Mouse (Mus musculus) limb, embryonic 10.5 days (tissue): ENCODE results near the gene Nenf. TPM values are rescaled to one million over a fixed set of nuclear protein-coding genes. Genes with fewer than 3 reads are reported as not detected.

Source experiments
- DNase-seq: peaks from one replicate; pipeline ENCODE4 v3.0.0-alpha.2; 2017; ENCODE audit warnings: low spot score
- H3K27ac ChIP-seq: fragments of 300-500 bp; sonication (generic); 2 replicates; pipeline ENCODE4 v1.5.1; 2016; ENCODE audit warnings: mild to moderate bottlenecking
- H3K27me3 ChIP-seq: fragments of 300-500 bp; sonication (generic); 2 replicates; pipeline ENCODE4 v1.6.1; 2016; ENCODE audit warnings: low read depth, mild to moderate bottlenecking; ENCODE audit not compliant: poor library complexity, severe bottlenecking
- H3K36me3 ChIP-seq: fragments of 300-500 bp; sonication (generic); 2 replicates; pipeline ENCODE4 v1.6.1; 2016; ENCODE audit warnings: mild to moderate bottlenecking, moderate library complexity
- H3K4me1 ChIP-seq: fragments of 300-500 bp; sonication (generic); 2 replicates; pipeline ENCODE4 v1.6.1; 2016
- H3K4me3 ChIP-seq: fragments of 300-500 bp; sonication (generic); 2 replicates; pipeline ENCODE4 v1.5.1; 2016; ENCODE audit warnings: mild to moderate bottlenecking, moderate library complexity
- H3K9me3 ChIP-seq: fragments of 300-500 bp; sonication (generic); replicated peaks from 2 replicates; pipeline ENCODE4 v1.6.1; 2016; ENCODE audit warnings: mild to moderate bottlenecking
- WGBS: fragments of 180-500 bp; shearing (Covaris S2); methylation state at CpG from one replicate; pipeline ENCODE4 v1.1.7; 2016; 5-methylcytosine and 5-hydroxymethylcytosine counted together
- polyA plus RNA-seq: library from polyadenylated mRNA; unstranded; fragments of >200 nt; fragmentation: Nextera tagmentation; extraction: Ambion mirVana; gene quantifications from 2 replicates; pipeline ENCODE4 v1.2.1, GENCODE M21; 2016

Gene Nenf
- 50.3 and 53.7 TPM in 2 replicates for polyA plus RNA-seq

DNA sequence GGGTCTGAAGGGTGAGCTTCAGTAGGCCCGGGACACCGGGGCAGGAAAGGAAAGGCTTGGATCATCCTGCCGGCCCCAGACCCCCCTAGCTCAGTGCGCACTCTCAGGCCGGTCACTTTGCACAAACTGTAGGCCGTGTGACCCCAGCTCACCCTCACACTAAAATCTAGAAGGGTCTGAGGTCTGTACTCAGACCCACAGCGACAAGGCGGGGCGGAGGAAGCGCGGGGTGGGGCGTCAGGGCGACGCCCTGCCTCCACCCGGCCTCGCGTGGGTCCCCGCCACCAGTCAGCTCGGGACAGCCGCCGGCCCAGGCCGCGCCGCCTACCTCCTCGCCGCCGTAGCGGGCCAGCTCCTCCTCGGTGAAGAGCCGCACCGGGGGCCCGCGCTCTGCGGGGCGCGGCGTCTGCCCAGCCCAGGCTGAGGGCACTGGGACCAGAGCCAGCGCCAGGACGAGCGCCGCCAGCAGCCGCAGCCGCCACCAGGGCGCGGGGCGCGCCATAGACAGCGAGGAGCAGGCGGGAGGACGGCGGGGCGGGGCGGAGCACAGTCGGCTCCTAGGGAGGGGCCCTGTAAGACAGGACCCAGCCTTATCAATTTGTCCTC, at the start of gene Nenf:
Gene Nenf (minus strand): TSS at position 604 of the 606 bp plus-strand sequence.
- DNase-seq: peak; percentile 81
- peak within 1 kb of the TSS; percentile 97 for H3K27ac ChIP-seq
- H3K36me3 ChIP-seq: no peaks in the 10 kb centered on the region
- H3K4me3 ChIP-seq: peak within 1 kb of the TSS; percentile 90
- H3K4me1 ChIP-seq: peaks cover 20% of the 10 kb centered on the region
- WGBS: under 1% methylated on average over 54 of the region's 54 CpGs
- H3K9me3 ChIP-seq: no peaks in the 10 kb centered on the region
- H3K27me3 ChIP-seq: no peaks in the 10 kb centered on the region

DNA sequence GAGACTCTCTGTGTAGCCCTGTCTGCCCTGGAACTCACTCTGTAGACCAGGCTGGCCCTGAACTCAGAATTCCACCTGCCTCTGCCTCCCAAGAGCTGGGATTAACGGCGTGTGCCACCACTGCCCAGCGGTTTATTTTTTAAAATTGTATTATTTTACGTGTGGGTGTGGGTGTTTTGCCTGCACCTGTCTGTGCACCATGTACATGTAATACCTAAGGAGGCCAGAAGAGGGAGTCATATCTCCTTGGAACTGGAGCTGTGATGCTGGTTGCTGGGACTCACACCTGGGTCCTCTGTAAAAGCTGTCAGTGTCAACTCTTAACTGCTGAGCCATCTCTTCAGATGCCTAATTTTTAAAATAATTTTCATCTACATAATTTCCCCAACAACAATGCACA, 46.5 kb upstream of the Nenf start:
- H3K4me1 ChIP-seq: no peaks in the 10 kb centered on the region
- H3K9me3 ChIP-seq: no peaks in the 10 kb centered on the region
- peaks cover 21% of the 10 kb centered on the region for H3K36me3 ChIP-seq
- 70% methylated on average over 4 of the region's 4 CpGs for WGBS
- H3K27ac ChIP-seq: no peak overlapping the region
- DNase-seq: no peak
- no peaks in the 10 kb centered on the region for H3K27me3 ChIP-seq
- H3K4me3 ChIP-seq: no peak overlapping the region

DNA sequence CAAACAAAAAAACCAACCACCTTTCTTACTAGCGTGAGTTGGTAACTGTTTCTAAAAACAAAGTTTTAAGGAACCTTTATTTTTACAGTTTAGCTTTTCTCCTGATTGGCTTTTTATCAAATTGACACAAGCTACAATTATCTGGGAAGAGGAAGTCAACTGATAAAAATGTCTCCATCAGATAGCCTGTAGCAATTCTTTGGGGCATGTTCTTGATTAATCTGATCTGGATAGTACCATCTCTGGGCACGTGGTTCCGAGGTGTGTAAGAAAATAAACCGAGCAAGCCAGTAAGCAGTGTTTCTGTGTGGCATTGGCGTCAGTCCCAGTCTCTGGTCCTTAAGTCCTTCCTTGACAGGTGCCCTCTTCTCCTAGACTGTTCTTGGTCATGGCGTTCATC, 44.4 kb upstream of the Nenf start:
- H3K4me1 ChIP-seq: peaks cover under 1% of the 10 kb centered on the region
- H3K9me3 ChIP-seq: no peaks in the 10 kb centered on the region
- no peak for DNase-seq
- no peak overlapping the region for H3K4me3 ChIP-seq
- 93% methylated on average over 6 of the region's 6 CpGs for WGBS
- peaks cover 29% of the 10 kb centered on the region for H3K36me3 ChIP-seq
- H3K27me3 ChIP-seq: no peaks in the 10 kb centered on the region
- no peak overlapping the region for H3K27ac ChIP-seq

DNA sequence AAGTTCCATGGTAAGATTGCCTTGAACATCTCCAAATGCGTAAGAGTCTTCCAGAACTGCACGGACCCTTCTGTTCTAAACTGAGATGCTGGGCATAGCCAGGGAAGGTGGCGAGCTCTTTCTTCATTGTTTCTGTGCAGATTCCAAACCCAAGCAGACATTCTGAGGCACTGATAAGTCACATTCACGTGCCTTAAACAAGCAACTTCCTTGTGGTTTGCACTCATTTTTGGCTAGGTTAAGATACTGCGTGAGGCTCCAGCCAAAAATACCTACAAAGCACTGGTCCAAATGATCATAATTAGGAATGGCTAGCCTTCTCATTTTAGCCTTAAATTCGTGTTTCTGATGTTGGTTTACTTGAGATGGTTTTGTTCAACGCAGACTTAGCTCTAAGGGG, 41.5 kb upstream of the Nenf start:
- DNase-seq: no peak
- peaks cover 10% of the 10 kb centered on the region for H3K4me1 ChIP-seq
- WGBS: 93% methylated on average over 7 of the region's 7 CpGs
- no peak overlapping the region for H3K4me3 ChIP-seq
- H3K9me3 ChIP-seq: no peaks in the 10 kb centered on the region
- H3K27me3 ChIP-seq: no peaks in the 10 kb centered on the region
- H3K36me3 ChIP-seq: peaks cover 56% of the 10 kb centered on the region
- H3K27ac ChIP-seq: no peak overlapping the region

DNA sequence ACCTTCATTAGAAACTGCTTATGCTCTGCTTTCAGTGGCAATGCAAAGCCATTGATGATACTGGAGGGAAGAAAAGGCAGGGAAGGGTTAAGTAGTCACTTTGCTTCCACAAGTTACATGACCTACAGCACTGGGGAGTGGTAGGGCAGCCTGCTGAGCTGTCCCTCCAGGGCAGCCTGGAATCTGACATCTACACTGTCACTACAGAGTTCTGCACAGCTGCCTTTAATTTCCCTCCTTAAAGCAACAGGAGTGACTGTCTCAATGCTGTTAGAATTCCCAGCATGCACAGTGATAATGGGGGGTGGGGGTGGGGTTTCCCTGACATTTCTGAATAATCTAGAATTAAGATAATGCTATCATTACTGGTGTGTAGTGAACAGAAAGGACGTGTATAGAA, 38.9 kb upstream of the Nenf start:
- DNase-seq: no peak
- H3K27ac ChIP-seq: no peak overlapping the region
- no peak overlapping the region for H3K4me3 ChIP-seq
- H3K27me3 ChIP-seq: no peaks in the 10 kb centered on the region
- H3K9me3 ChIP-seq: no peaks in the 10 kb centered on the region
- H3K36me3 ChIP-seq: peaks cover 76% of the 10 kb centered on the region
- H3K4me1 ChIP-seq: peaks cover 24% of the 10 kb centered on the region
- WGBS: 78% methylated on average over 1 of the region's 1 CpGs

DNA sequence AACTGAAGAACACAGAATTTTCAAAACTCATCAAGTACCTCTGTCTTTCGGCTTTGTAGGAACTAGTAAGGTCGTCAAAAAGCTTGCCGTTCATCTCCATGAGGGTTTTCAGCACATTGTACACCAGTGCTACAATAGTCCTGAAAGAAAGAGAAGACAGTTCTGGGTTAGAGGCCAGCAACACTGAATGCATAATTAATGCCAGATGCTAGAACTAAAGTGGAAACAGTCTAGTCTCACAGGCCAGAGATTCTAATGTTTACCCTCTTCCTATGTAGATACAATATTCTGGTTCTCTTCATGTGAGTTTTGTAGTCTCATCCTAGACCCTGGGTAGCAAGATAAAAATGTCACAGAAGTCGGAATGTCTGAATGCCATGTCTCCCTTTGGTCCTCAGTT, 35.8 kb upstream of the Nenf start:
- no peak for DNase-seq
- H3K27ac ChIP-seq: 0 out of 2 replicates have a peak overlapping the region, but pooled peaks have one; percentile 75
- WGBS: 67% methylated on average over 4 of the region's 4 CpGs
- no peak overlapping the region for H3K4me3 ChIP-seq
- H3K36me3 ChIP-seq: peaks cover 90% of the 10 kb centered on the region
- H3K9me3 ChIP-seq: no peaks in the 10 kb centered on the region
- H3K27me3 ChIP-seq: no peaks in the 10 kb centered on the region
- H3K4me1 ChIP-seq: peaks cover 24% of the 10 kb centered on the region

DNA sequence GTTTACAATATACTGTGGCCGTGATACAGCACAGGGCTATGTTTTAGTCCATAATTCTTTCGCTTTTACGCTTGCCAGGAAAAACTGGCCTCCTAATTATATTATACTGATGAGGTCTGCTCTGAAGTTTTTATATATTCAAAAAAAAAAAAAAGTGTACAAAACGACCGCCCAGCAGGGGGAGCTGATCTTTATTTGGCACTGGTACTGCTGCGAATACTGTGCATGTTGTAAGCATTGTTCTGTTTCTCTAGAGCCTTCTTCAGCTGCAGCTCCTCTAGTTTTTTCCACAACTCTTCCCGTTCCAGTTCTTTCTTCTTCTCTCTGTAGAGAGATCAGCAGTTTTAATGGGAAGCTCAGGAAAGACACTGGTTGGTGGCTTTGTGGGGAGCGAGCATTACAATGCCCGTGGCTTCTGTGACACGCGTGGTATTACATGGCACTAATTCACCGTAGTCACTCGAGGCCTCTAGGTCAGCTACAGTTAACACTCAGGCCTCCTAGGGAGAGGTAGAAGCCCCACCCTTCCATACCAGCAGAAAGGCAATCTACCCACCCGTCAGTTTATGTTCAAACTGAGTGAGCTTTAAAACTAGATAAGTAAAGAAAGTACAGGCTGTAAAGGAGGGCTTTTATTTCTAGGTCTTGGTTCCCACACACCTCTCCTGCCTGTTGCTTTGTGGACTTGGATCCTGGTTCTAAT, 34.9 kb upstream of the Nenf start:
- DNase-seq: peak; percentile 58
- WGBS: 78% methylated on average over 14 of the region's 14 CpGs
- Histone ChIP-seq H3K36me3 (peaks cover 89% of the 10 kb centered on the region), H3K4me3 (no peak overlapping the region), H3K27ac (peak overlapping the region; percentile 75; the same call in 1 of the 2 replicates), H3K9me3 (no peaks in the 10 kb centered on the region), H3K27me3 (no peaks in the 10 kb centered on the region), H3K4me1 (peaks cover 24% of the 10 kb centered on the region)

DNA sequence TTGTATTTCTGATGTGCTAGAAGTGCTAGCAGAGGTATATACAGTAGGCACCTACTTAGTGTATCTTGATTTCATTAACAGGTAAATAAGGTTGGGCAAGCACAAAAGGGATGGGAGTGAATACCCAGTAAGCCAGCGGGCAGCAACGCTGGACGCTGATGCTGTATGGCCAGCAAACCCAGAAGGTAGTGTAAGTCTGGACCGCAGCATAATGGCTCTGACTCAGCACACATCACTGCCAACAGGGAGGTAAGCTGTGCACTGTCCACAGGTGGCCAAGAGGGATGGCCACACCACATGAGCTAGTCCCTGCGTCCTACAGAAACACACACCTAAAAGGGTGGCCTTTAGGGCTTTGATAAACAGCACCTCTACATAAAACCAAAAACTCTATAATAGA, 32.4 kb upstream of the Nenf start:
- Histone ChIP-seq H3K4me3 (no peak overlapping the region), H3K27me3 (no peaks in the 10 kb centered on the region), H3K4me1 (peaks cover 14% of the 10 kb centered on the region), H3K27ac (no peak overlapping the region), H3K9me3 (no peaks in the 10 kb centered on the region), H3K36me3 (peaks cover 94% of the 10 kb centered on the region)
- WGBS: 93% methylated on average over 5 of the region's 5 CpGs
- no peak for DNase-seq

DNA sequence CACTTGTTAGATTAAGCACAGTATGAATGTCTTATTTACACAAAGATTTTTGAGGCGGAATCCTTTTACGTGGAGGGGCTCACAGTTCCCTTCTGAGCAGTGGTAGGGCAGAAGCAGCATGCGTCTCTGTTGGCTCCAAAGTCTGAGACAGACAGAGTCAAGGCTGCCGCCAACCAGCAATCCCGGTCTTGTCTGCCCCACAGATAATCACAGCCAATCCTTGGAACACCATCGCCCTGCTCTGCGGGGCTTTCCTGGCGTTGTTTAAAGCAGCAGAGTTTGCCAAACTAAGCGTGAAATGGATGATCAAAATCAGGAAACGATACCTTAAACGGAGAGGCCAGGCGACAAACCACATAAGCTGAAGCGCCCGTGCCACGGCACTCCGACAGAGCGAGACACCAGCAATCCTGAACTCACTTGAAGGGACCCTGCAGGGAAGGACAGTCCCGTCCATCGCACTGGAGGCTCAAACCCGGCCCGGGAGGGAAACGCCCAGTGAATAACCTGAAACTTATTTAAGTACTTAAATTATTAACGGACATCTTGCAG, 31.6 kb upstream of the Nenf start:
- Histone ChIP-seq H3K27me3 (no peaks in the 10 kb centered on the region), H3K4me3 (no peak overlapping the region), H3K9me3 (no peaks in the 10 kb centered on the region), H3K36me3 (peaks cover 94% of the 10 kb centered on the region), H3K27ac (no peak overlapping the region), H3K4me1 (peaks cover 14% of the 10 kb centered on the region)
- 90% methylated on average over 23 of the region's 23 CpGs for WGBS
- no peak for DNase-seq

DNA sequence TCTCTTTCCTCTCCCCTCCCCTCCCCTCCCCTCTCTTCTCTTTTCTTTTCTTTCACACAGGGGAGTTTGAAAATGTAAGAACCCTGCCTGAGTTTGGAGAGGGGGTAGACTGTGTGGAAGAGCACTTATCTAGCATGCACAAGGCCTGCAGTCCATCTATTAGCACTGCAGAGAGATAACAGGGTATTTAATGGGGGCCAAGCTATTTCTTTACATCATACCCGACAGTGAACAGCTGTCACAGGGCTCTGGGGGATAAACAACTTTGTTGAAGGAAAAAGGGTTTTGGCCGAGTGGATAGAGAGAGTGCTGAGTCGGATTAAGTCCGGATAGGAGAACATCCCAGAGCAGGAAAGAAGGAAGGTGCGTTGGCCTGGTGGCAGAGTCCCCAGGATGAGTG, 31.0 kb upstream of the Nenf start:
- H3K27me3 ChIP-seq: no peaks in the 10 kb centered on the region
- no peaks in the 10 kb centered on the region for H3K9me3 ChIP-seq
- no peak overlapping the region for H3K27ac ChIP-seq
- peaks cover 12% of the 10 kb centered on the region for H3K4me1 ChIP-seq
- DNase-seq: no peak
- WGBS: 70% methylated on average over 5 of the region's 5 CpGs
- H3K36me3 ChIP-seq: peaks cover 93% of the 10 kb centered on the region
- H3K4me3 ChIP-seq: no peak overlapping the region

DNA sequence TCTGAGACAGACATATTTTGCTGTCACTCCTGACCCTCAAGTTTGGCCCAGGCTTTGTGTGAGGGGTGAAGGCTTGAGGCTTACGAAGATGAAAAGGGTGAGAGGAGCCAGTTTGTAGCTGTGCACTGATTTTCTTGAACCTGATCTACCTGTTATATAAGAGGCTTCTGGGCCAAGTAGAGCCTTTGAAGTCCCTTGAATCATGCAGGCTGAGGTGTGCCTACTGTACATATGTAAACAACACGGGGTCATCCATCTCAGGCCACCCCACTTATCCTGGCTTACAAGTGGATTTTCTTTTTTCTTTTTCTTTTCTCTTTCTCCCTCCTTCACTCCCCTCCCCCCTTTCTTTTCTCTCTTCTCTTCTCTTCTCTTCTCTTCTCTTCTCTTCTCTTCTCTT, 30.6 kb upstream of the Nenf start:
- H3K4me1 ChIP-seq: peaks cover 8% of the 10 kb centered on the region
- no peak overlapping the region for H3K4me3 ChIP-seq
- peaks cover 93% of the 10 kb centered on the region for H3K36me3 ChIP-seq
- no peak overlapping the region for H3K27ac ChIP-seq
- no peaks in the 10 kb centered on the region for H3K27me3 ChIP-seq
- WGBS: 86% methylated on average over 2 of the region's 2 CpGs
- no peak for DNase-seq
- H3K9me3 ChIP-seq: no peaks in the 10 kb centered on the region

DNA sequence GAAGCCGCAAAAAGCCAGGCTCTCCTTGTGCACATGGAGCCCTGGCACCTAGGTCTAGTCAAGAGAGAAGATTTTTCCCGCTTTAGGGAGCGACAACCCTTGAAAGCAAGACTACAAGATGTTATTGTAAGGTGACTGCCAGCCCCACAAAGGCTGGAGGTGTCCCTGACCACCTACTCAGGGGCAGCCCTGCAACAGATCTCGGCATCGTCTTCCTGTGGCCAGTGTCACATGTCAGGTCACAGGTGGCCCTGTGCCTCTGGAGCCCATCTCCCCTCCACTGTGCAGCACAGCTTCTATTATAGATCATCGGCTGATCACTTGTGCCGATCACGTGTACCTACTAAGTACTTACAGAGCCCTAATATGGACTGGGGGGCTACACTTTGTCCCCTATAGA, 29.6 kb upstream of the Nenf start:
- no peak for DNase-seq
- Histone ChIP-seq H3K27ac (no peak overlapping the region), H3K9me3 (no peaks in the 10 kb centered on the region), H3K27me3 (no peaks in the 10 kb centered on the region), H3K4me3 (no peak overlapping the region), H3K36me3 (peaks cover 94% of the 10 kb centered on the region), H3K4me1 (no peaks in the 10 kb centered on the region; the same call in 1 of the 2 replicates)
- WGBS: 93% methylated on average over 8 of the region's 8 CpGs

DNA sequence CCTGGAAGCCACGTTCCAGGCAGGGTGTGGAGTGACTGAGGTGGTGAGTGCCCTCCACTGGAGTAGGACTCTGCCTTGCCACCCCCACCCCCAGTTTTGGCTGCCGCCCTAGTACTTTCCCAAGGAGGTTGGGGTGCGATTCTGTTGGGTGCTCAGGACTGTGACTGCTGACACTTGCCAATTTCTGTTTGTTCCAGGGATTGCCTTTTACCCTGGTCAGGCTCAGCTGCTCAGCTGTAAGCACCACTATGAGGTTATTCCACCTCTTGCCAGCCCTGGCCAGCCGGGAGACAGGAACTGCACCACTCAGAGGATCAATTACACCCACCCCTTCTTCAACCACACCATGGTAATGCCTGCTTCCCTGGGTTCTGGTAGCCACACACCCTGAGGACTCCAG, 22.5 kb upstream of the Nenf start:
- H3K4me3 ChIP-seq: no peak overlapping the region
- H3K27ac ChIP-seq: no peak overlapping the region
- WGBS: 86% methylated on average over 4 of the region's 4 CpGs
- H3K27me3 ChIP-seq: no peaks in the 10 kb centered on the region
- H3K9me3 ChIP-seq: no peaks in the 10 kb centered on the region
- no peaks in the 10 kb centered on the region; the same call in 1 of the 2 replicates for H3K4me1 ChIP-seq
- DNase-seq: no peak
- H3K36me3 ChIP-seq: peaks cover 96% of the 10 kb centered on the region
